Mouse (Mus musculus) limb, embryonic 14.5 days (tissue): Measurements from ENCODE around the gene Pipox. TPM values are rescaled to one million over a fixed set of nuclear protein-coding genes. Genes with fewer than 3 reads are reported as not detected.

Experiments used
- ATAC-seq: fragments of 200-750 bp; cut with Nextera tagmentation; 2 replicates; pipeline ENCODE4 v1.8.0; 2017; ENCODE audit warnings: low read depth, moderate number of reproducible peaks, moderate TSS enrichment; ENCODE audit not compliant: low FRiP score
- DNase-seq: peaks from one replicate; pipeline ENCODE4 v3.0.0-alpha.2; 2015; ENCODE audit warnings: low spot score
- H3K27ac ChIP-seq: fragments of 300-500 bp; sonication (generic); replicated peaks from 2 replicates; pipeline ENCODE4 v1.5.1; 2014; ENCODE audit warnings: low read depth, mild to moderate bottlenecking, low read length, moderate library complexity, mixed read lengths
- H3K27me3 ChIP-seq: fragments of 300-500 bp; sonication (generic); 2 replicates; pipeline ENCODE4 v1.6.1; 2014; ENCODE audit warnings: low read length, mixed read lengths; ENCODE audit not compliant: control insufficient read depth, insufficient read depth
- H3K36me3 ChIP-seq: fragments of 300-500 bp; sonication (generic); 2 replicates; pipeline ENCODE4 v1.6.1; 2014; ENCODE audit warnings: mild to moderate bottlenecking, low read length, moderate library complexity, mixed read lengths; ENCODE audit not compliant: control insufficient read depth, insufficient read depth
- H3K4me1 ChIP-seq: fragments of 300-500 bp; sonication (generic); 2 replicates; pipeline ENCODE4 v1.6.1; 2014; ENCODE audit warnings: antibody characterized with exemption, low read length, mixed read lengths; ENCODE audit not compliant: control insufficient read depth, insufficient read depth
- H3K4me2 ChIP-seq: fragments of 300-500 bp; sonication (generic); replicated peaks from 2 replicates; pipeline ENCODE4 v1.6.1; 2014; ENCODE audit warnings: low read depth, mild to moderate bottlenecking, low read length, moderate library complexity; ENCODE audit not compliant: severe bottlenecking
- H3K4me3 ChIP-seq: fragments of 300-500 bp; sonication (generic); replicated peaks from 2 replicates; pipeline ENCODE4 v1.5.1; 2014; ENCODE audit warnings: low read length
- H3K9ac ChIP-seq: fragments of 300-500 bp; sonication (generic); 2 replicates; pipeline ENCODE4 v1.6.1; 2014; ENCODE audit warnings: mild to moderate bottlenecking, low read depth, low read length, moderate library complexity; ENCODE audit not compliant: severe bottlenecking
- H3K9me3 ChIP-seq: fragments of 300-500 bp; sonication (generic); 2 replicates; pipeline ENCODE4 v1.6.1; 2016; ENCODE audit warnings: low read length; ENCODE audit not compliant: control insufficient read depth
- POLR2A ChIP-seq: fragments of 200-500 bp; IDR thresholded peaks from 2 replicates; pipeline ENCODE4 v1.8.0; 2012; ENCODE audit warnings: inconsistent platforms, mild to moderate bottlenecking, moderate library complexity, borderline replicate concordance; ENCODE audit not compliant: insufficient read depth, insufficient read length; ENCODE audit errors: extremely low read depth
- WGBS: fragments of 180-500 bp; shearing (Covaris S2); extraction: QIAGEN DNeasy Blood & Tissue Kit; methylation state at CpG from one replicate; pipeline ENCODE4 v1.1.7; 2014; 5-methylcytosine and 5-hydroxymethylcytosine counted together
- polyA plus RNA-seq, 2 experiments: library from polyadenylated mRNA; depleted of rRNA in 1 of 2; stranded (reverse) in 1 of 2; unstranded in 1 of 2; fragments of >200 nt; fragmentation: Nextera tagmentation in 1 of 2; extraction: Ambion mirVana in 1 of 2; gene quantifications; 2 replicates each; pipeline versions ENCODE4 v1.2.1 to v1.2.3; 2012 to 2014

The Pipox gene
- polyA plus RNA-seq, 2 experiments: 0.94 to 1.3 TPM

DNA sequence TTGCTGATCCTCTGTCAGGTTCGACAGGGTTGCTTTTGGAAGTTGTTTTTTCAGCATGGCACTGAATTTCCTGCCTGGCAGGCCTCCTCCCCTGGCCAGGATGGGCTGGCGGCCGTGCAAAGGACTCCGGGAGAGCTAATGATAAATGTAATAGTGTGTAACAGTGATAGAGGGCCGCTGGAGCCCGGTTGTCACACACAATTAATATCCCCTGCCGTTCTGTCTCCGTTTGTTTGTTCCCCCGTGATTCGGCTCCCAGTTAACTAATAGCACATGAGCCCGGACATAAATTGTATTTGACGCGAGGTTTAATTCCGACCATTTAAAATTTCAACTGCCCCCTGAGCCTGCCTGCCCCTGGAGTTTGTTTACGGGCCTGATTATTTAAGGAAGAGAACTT lies 38.5 kb downstream of the Pipox start:
- Histone ChIP-seq H3K4me1 (peaks cover 4% of the 10 kb centered on the region; the same call in 1 of the 2 replicates), H3K9me3 (no peaks in the 10 kb centered on the region), H3K4me2 (no peak overlapping the region), H3K4me3 (no peak overlapping the region), H3K27ac (no peak overlapping the region), H3K36me3 (peaks cover 74% of the 10 kb centered on the region), H3K9ac (no peak overlapping the region), H3K27me3 (peaks cover 6% of the 10 kb centered on the region; the same call in 1 of the 2 replicates)
- no peak for TF ChIP-seq POLR2A
- DNase-seq: no peak
- no peak for ATAC-seq
- 18% methylated on average over 15 of the region's 15 CpGs for WGBS

DNA sequence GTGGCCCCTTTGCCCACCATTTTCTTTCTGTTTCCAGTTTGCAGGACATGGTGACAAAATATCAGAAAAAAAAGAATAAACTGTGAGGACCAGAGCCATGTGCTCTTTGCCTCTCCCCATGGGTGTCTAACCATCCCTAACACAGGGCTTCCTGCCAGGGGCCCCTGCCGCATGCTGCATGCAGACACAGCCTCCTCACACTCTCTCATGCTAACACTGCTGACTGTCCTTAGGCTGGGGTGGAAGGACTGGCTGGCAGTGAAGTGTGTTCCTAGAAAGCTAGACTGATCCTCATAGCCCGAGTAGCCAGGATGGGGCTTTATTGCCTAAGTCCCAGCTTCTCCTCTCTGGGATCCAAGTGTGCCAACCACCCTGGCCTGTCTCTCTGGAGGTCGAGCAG lies 39.3 kb downstream of the Pipox start:
- peaks cover 72% of the 10 kb centered on the region for H3K36me3 ChIP-seq
- TF ChIP-seq POLR2A: no peak
- H3K9ac ChIP-seq: no peak overlapping the region
- WGBS: 52% methylated on average over 3 of the region's 3 CpGs
- H3K4me1 ChIP-seq: peaks cover 6% of the 10 kb centered on the region; the same call in 1 of the 2 replicates
- H3K27ac ChIP-seq: no peak overlapping the region
- H3K27me3 ChIP-seq: peaks cover 6% of the 10 kb centered on the region; the same call in 1 of the 2 replicates
- ATAC-seq (no peak), DNase-seq (no peak)
- no peak overlapping the region for H3K4me2 ChIP-seq
- H3K9me3 ChIP-seq: no peaks in the 10 kb centered on the region
- no peak overlapping the region for H3K4me3 ChIP-seq

- Histone ChIP-seq H3K27ac (no peak overlapping the region), H3K9me3 (no peaks in the 10 kb centered on the region), H3K27me3 (no peaks in the 10 kb centered on the region), H3K4me1 (peaks cover 6% of the 10 kb centered on the region; the same call in 1 of the 2 replicates), H3K36me3 (peaks cover 71% of the 10 kb centered on the region), H3K4me2 (no peak overlapping the region), H3K4me3 (no peak overlapping the region), H3K9ac (no peak overlapping the region)
- DNase-seq (no peak), ATAC-seq (no peak)
- WGBS: 91% methylated on average over 17 of the region's 17 CpGs
- no peak for TF ChIP-seq POLR2A
Measured at GRCm38 (mm10) chr11:77852941-77853668, 40.8 kb downstream of the Pipox start.

DNA sequence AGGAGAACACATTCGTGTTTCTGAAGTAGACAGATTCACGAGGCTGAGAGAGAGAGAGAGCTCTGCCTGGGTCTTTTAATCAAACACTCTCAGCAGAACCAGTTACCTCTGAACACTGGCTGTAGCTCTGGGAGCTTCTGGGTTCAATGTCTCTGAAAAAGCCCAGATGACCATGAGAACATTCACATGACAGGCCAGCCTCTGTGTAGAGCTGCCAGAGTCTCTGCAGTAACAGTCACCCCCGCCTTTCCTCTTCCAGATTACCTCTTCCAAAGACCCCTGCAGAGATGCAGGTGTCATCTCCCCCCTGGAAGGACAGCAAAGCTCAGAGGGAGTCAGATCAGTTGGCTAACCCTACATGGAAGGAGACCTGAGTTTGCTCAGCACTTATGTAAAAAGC lies 41.7 kb downstream of the Pipox start:
- Histone ChIP-seq H3K36me3 (peaks cover 70% of the 10 kb centered on the region), H3K4me2 (no peak overlapping the region), H3K27me3 (no peaks in the 10 kb centered on the region), H3K4me1 (peaks cover 6% of the 10 kb centered on the region; the same call in 1 of the 2 replicates), H3K4me3 (no peak overlapping the region), H3K9ac (no peak overlapping the region), H3K9me3 (no peaks in the 10 kb centered on the region), H3K27ac (no peak overlapping the region)
- DNase-seq (no peak), ATAC-seq (no peak)
- 60% methylated on average over 3 of the region's 3 CpGs for WGBS
- no peak for TF ChIP-seq POLR2A

- Histone ChIP-seq H3K9ac (no peak overlapping the region), H3K4me2 (no peak overlapping the region), H3K4me1 (peaks cover 6% of the 10 kb centered on the region; the same call in 1 of the 2 replicates), H3K27ac (no peak overlapping the region), H3K4me3 (no peak overlapping the region), H3K36me3 (peaks cover 74% of the 10 kb centered on the region), H3K27me3 (no peaks in the 10 kb centered on the region), H3K9me3 (no peaks in the 10 kb centered on the region)
- DNase-seq: no peak
- TF ChIP-seq POLR2A: no peak
- no peak for ATAC-seq
- WGBS: 79% methylated on average over 6 of the region's 6 CpGs
Measured at GRCm38 (mm10) chr11:77851483-77852010, 42.3 kb downstream of the Pipox start.
